Mouse (Mus musculus) cerebellum, adult 2 months (tissue): ENCODE measurements at regions not wholly inside any gene's neighbourhood (a gene's known extent, or its start where the extent isn't known, plus 50 kb on each side); places are given as distances from the start of the nearest gene placed in this dataset.

Experiments used
- CTCF ChIP-seq: fragments of 200-500 bp; IDR thresholded peaks from 2 replicates; pipeline ENCODE4 v1.5.1; 2011; ENCODE audit warnings: low read depth, mild to moderate bottlenecking, control low read depth, low read length, moderate library complexity, borderline replicate concordance; ENCODE audit not compliant: insufficient read depth
- POLR2A ChIP-seq: fragments of 200-500 bp; IDR thresholded peaks from 2 replicates; pipeline ENCODE4 v1.6.1; 2011; ENCODE audit warnings: low read length, control low read depth, borderline replicate concordance; ENCODE audit not compliant: insufficient read depth

DNA sequence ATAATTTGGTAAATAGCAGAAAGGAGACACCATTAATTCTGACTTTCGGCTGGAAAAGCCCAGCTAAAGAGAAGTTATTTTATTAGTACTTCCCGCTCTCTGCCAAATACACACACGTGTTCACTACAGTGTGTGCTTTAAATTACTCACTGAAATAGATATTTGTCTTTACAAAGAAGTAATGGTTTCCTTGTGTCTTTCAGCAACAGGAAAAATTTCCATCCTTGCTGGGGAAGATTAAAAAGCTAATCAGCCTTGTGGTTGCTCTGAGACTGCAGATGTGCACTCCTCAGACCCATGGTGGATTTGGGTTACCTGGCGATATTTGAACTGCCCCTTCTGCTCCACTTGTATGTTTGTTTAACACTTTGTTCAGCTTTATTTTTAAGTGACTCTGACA is 1065.0 kb downstream of the Bcl11a start:
- TF ChIP-seq CTCF = no peak
- no peak for TF ChIP-seq POLR2A
